Comparison of ENCODE assay signal across 27 mouse cellular contexts in the genomic region with DNA sequence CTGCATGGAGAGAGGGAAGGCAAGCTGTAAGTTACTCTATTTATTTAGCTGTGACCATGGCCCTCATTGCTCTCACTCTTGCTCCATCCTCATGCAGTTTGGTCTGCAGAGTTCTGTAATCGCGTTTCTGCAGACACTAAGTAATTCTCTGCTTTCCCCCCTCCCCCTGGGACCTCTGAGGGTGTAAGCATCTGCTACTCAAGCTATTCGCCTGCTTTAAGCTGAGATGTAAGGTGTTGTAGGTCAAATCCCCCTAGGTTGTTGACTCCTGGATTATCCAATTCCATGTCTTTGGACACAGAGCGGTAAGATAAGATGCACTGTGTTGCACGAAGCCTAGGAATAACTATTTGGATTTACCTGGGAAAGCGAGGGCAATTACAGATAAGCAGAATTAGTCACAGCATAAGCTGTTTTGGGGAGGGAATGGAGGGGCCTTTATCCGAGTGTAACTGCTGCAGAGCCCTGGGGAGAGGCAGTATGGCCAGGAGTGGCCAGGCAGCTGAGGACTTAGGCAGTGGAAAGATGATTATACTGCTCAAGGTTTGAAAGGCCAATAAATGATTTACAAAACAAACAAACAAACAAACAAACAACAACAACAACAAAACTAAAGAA.
A peak's percentile ranks its signal among the peaks of the same experiment; 100 is the strongest.
DNase-seq lines count a peak whose midpoint lies in the region; ATAC-seq and TF ChIP-seq lines count a peak whose summit lies in the region.
"Had no signal": no experiment of that assay in that cellular context is flagged by ENCODE, and none has a peak within 500 bp of the region (broad histone marks: within the 10 kb centered on the region; RNA-seq: fewer than 3 reads in every experiment).

No protein-coding gene starts in this region.

- no peak overlapping the region for H3K27ac ChIP-seq in hindbrain, postnatal 0 days
- no peak overlapping the region for H3K27ac ChIP-seq in hindbrain, embryonic 11.5 days (ENCODE audit: low read depth, low read length)
- H3K27ac ChIP-seq in midbrain, embryonic 13.5 days = no peak overlapping the region
- no peak overlapping the region for H3K27ac ChIP-seq in midbrain, embryonic 16.5 days (ENCODE audit: low read length)
- no peak overlapping the region for H3K27ac ChIP-seq in forebrain, embryonic 15.5 days (replicated peaks)
- H3K27ac ChIP-seq: forebrain, embryonic 10.5 days; forebrain, embryonic 13.5 days; heart, adult 2 months; heart, embryonic 10.5 days; heart, embryonic 13.5 days; hindbrain, embryonic 12.5 days; hindbrain, embryonic 15.5 days had no signal

- H3K36me3 ChIP-seq in hindbrain, postnatal 0 days (ENCODE audit: insufficient read depth, low read length) = no peaks in the 10 kb centered on the region
- no peaks in the 10 kb centered on the region for H3K36me3 ChIP-seq in hindbrain, embryonic 11.5 days (ENCODE audit: control insufficient read depth, insufficient read depth, low read length)
- H3K36me3 ChIP-seq in midbrain, embryonic 13.5 days = no peaks in the 10 kb centered on the region
- no peaks in the 10 kb centered on the region for H3K36me3 ChIP-seq in midbrain, embryonic 16.5 days (ENCODE audit: control insufficient read depth, insufficient read depth, low read length)
- H3K36me3 ChIP-seq in forebrain, embryonic 15.5 days = no peaks in the 10 kb centered on the region
- H3K36me3 ChIP-seq: forebrain, embryonic 10.5 days; G1E; heart, embryonic 10.5 days; heart, embryonic 13.5 days; hindbrain, embryonic 12.5 days; hindbrain, embryonic 15.5 days had no signal

- TF ChIP-seq CTCF in hindbrain, postnatal 0 days (IDR thresholded peaks at IDR 0.05; ENCODE audit: low read depth) = no peak
- TF ChIP-seq CTCF in brain, embryonic 14.5 days (IDR thresholded peaks at IDR 0.05; ENCODE audit: borderline replicate concordance, extremely low read depth, insufficient read depth, insufficient read length) = no peak

- peak; percentile 24 for DNase-seq in hindbrain, postnatal 0 days (ENCODE audit: low spot score)
- DNase-seq in hindbrain, embryonic 11.5 days (ENCODE audit: low spot score) = no peak
- peak; percentile 61 for DNase-seq in brain, embryonic 14.5 days (ENCODE audit: low read depth)
- DNase-seq in ovary, postnatal 36 days (ENCODE audit: low spot score) = no peak
- DNase-seq: adrenal gland, postnatal 10 days; adrenal gland, postnatal 36 days; B cell, adult 2 months; cerebellum, adult 11 months; cerebellum, adult 8-10 months; forebrain, postnatal 0 days; gastrocnemius, postnatal 10 days; gastrocnemius, postnatal 36 days; heart, adult 2 months; heart, postnatal 14 days; heart, postnatal 4 days had no signal

- WGBS in hindbrain, postnatal 0 days = 51% methylated on average over 7 of the region's 7 CpGs
- WGBS in hindbrain, embryonic 11.5 days = 60% methylated on average over 7 of the region's 7 CpGs
- WGBS in midbrain, embryonic 13.5 days = 30% methylated on average over 7 of the region's 7 CpGs
- 22% methylated on average over 7 of the region's 7 CpGs for WGBS in midbrain, embryonic 16.5 days
- WGBS in forebrain, embryonic 15.5 days = 48% methylated on average over 7 of the region's 7 CpGs

- no peak for TF ChIP-seq POLR2A in brain, embryonic 14.5 days (IDR thresholded peaks at IDR 0.05; ENCODE audit: borderline replicate concordance, extremely low read depth, insufficient read depth, insufficient read length, poor library complexity, severe bottlenecking)

- ATAC-seq in hindbrain, postnatal 0 days = no peak
- ATAC-seq in hindbrain, embryonic 11.5 days (ENCODE audit: low FRiP score) = no peak
- peak; percentile 64 for ATAC-seq in midbrain, embryonic 13.5 days
- peak; percentile 57 for ATAC-seq in midbrain, embryonic 16.5 days
- ATAC-seq in forebrain, embryonic 15.5 days (replicated peaks) = no peak
- ATAC-seq: forebrain, embryonic 13.5 days; forebrain, postnatal 0 days; Patski had no signal

- no peaks in the 10 kb centered on the region for H3K27me3 ChIP-seq in hindbrain, postnatal 0 days (ENCODE audit: insufficient read depth, low read length)
- no peaks in the 10 kb centered on the region for H3K27me3 ChIP-seq in hindbrain, embryonic 11.5 days (ENCODE audit: control insufficient read depth, insufficient read depth, low read length)
- H3K27me3 ChIP-seq in midbrain, embryonic 13.5 days = no peaks in the 10 kb centered on the region
- H3K27me3 ChIP-seq in midbrain, embryonic 16.5 days (ENCODE audit: control insufficient read depth, insufficient read depth, low read depth, low read length) = no peaks in the 10 kb centered on the region
- no peaks in the 10 kb centered on the region for H3K27me3 ChIP-seq in forebrain, embryonic 15.5 days
- H3K27me3 ChIP-seq: CH12.LX; forebrain, embryonic 13.5 days; heart, embryonic 13.5 days; hindbrain, embryonic 12.5 days; hindbrain, embryonic 15.5 days; Patski had no signal

- no peaks in the 10 kb centered on the region for H3K9me3 ChIP-seq in hindbrain, postnatal 0 days (ENCODE audit: low read length)
- no peaks in the 10 kb centered on the region for H3K9me3 ChIP-seq in hindbrain, embryonic 11.5 days (ENCODE audit: control insufficient read depth, low read length)
- no peaks in the 10 kb centered on the region for H3K9me3 ChIP-seq in midbrain, embryonic 13.5 days
- no peaks in the 10 kb centered on the region for H3K9me3 ChIP-seq in midbrain, embryonic 16.5 days (replicated peaks; ENCODE audit: control insufficient read depth, low read length, poor library complexity, severe bottlenecking)
- H3K9me3 ChIP-seq in forebrain, embryonic 15.5 days = no peaks in the 10 kb centered on the region
- H3K9me3 ChIP-seq: forebrain, embryonic 10.5 days; forebrain, embryonic 13.5 days; heart, embryonic 10.5 days; heart, embryonic 13.5 days; hindbrain, embryonic 12.5 days; hindbrain, embryonic 15.5 days had no signal

- no peak overlapping the region for H3K4me3 ChIP-seq in hindbrain, postnatal 0 days (ENCODE audit: low read length)
- H3K4me3 ChIP-seq in hindbrain, embryonic 11.5 days (ENCODE audit: low read depth, low read length) = no peak overlapping the region
- H3K4me3 ChIP-seq in midbrain, embryonic 13.5 days (replicated peaks) = no peak overlapping the region
- H3K4me3 ChIP-seq in midbrain, embryonic 16.5 days (ENCODE audit: low read depth, low read length) = no peak overlapping the region
- no peak overlapping the region for H3K4me3 ChIP-seq in forebrain, embryonic 15.5 days
- H3K4me3 ChIP-seq: forebrain, embryonic 10.5 days; forebrain, embryonic 13.5 days; heart, adult 2 months; heart, embryonic 10.5 days; heart, embryonic 13.5 days; hindbrain, embryonic 12.5 days; hindbrain, embryonic 15.5 days had no signal

- H3K9ac ChIP-seq in hindbrain, postnatal 0 days (replicated peaks; ENCODE audit: low read length) = no peak overlapping the region
- no peak overlapping the region for H3K9ac ChIP-seq in hindbrain, embryonic 11.5 days (ENCODE audit: low read depth, low read length)
- no peak overlapping the region for H3K9ac ChIP-seq in midbrain, embryonic 13.5 days (replicated peaks)
- no peak overlapping the region for H3K9ac ChIP-seq in midbrain, embryonic 16.5 days (ENCODE audit: low read depth, low read length)
- H3K9ac ChIP-seq in forebrain, embryonic 15.5 days (replicated peaks) = no peak overlapping the region
- H3K9ac ChIP-seq: forebrain, embryonic 13.5 days; forebrain, postnatal 0 days; heart, embryonic 13.5 days; hindbrain, embryonic 12.5 days; hindbrain, embryonic 15.5 days had no signal

- H3K4me2 ChIP-seq in hindbrain, postnatal 0 days (ENCODE audit: low read depth, low read length) = no peak overlapping the region
- no peak overlapping the region for H3K4me2 ChIP-seq in hindbrain, embryonic 11.5 days (replicated peaks; ENCODE audit: low read depth, low read length)
- no peak overlapping the region for H3K4me2 ChIP-seq in midbrain, embryonic 13.5 days (replicated peaks)
- no peak overlapping the region for H3K4me2 ChIP-seq in midbrain, embryonic 16.5 days (ENCODE audit: low read length)
- H3K4me2 ChIP-seq in forebrain, embryonic 15.5 days (replicated peaks) = no peak overlapping the region
- H3K4me2 ChIP-seq: forebrain, embryonic 13.5 days; heart, embryonic 13.5 days; hindbrain, embryonic 12.5 days; hindbrain, embryonic 15.5 days had no signal

- no peaks in the 10 kb centered on the region for H3K4me1 ChIP-seq in hindbrain, postnatal 0 days (ENCODE audit: insufficient read depth, low read length)
- no peaks in the 10 kb centered on the region for H3K4me1 ChIP-seq in hindbrain, embryonic 11.5 days (replicated peaks; ENCODE audit: control insufficient read depth, insufficient read depth, low read length)
- H3K4me1 ChIP-seq in midbrain, embryonic 13.5 days (replicated peaks) = peaks cover 23% of the 10 kb centered on the region
- peaks cover 3% of the 10 kb centered on the region; the same call in 1 of the 2 replicates for H3K4me1 ChIP-seq in midbrain, embryonic 16.5 days (ENCODE audit: control insufficient read depth, insufficient read depth, low read length)
- H3K4me1 ChIP-seq in forebrain, embryonic 15.5 days = no peaks in the 10 kb centered on the region
- H3K4me1 ChIP-seq: forebrain, embryonic 13.5 days; hindbrain, embryonic 12.5 days had no signal

Comparison
In these comparisons a context has a peak if more than half of its experiments do, and no peak if none do; other contexts are left out.
1. DNase-seq: peak in hindbrain, postnatal 0 days (single experiment) and brain, embryonic 14.5 days (single experiment); none in hindbrain, embryonic 11.5 days (single experiment) and ovary, postnatal 36 days (single experiment).
2. ATAC-seq: peak in midbrain, embryonic 13.5 days (single experiment) and midbrain, embryonic 16.5 days (single experiment); none in hindbrain, postnatal 0 days (single experiment), hindbrain, embryonic 11.5 days (single experiment) and forebrain, embryonic 15.5 days (single experiment).